Mouse (Mus musculus): ENCODE results near the gene Lexm. TPM values are rescaled to one million over a fixed set of nuclear protein-coding genes. Genes with fewer than 3 reads are reported as not detected.

Gene Lexm
- polyA plus RNA-seq, 1 experiment from 2014 or later, result not detected

DNA sequence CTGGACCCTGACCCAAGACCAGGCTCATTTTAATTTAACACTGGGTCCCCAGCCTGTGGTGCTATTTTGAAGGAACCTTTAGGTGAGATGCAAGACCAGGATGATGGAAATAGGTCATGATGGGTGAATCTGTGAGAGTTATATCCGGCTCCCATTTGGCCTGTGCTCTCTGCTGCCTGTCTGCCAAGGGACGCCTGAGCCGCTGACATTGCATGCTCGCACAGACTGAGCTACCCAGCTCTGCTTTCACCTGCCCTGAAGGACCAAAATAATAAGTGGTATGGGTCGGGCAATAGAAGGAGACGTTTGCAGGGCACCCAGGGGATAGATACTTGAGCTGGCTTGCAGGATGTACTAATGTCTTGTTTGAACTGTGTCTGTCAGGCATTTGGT lies 27.2 kb upstream of the Lexm start:
- no peak overlapping the region for H3K4me3 ChIP-seq (replicated peaks)
- WGBS, result 54% methylated on average over 6 of the region's 6 CpGs
- peak overlapping the region; percentile 62; the same call in 1 of the 2 replicates for H3K27ac ChIP-seq
- no peak overlapping the region for H3K4me2 ChIP-seq
- no peak for ATAC-seq (ENCODE audit: insufficient read depth, low FRiP score, low read depth)
- H3K27me3 ChIP-seq (replicated peaks), result no peaks in the 10 kb centered on the region
- H3K9me3 ChIP-seq, result no peaks in the 10 kb centered on the region
- H3K36me3 ChIP-seq, result no peaks in the 10 kb centered on the region
- H3K4me1 ChIP-seq, result peaks cover 12% of the 10 kb centered on the region
- no peak overlapping the region for H3K9ac ChIP-seq

GRCm38 (mm10) chr4:106643483-106644217 lies 26.6 kb upstream of the Lexm start:
- no peak overlapping the region for H3K9ac ChIP-seq
- WGBS, result 12% methylated on average over 8 of the region's 8 CpGs
- H3K27me3 ChIP-seq (replicated peaks), result no peaks in the 10 kb centered on the region
- H3K4me3 ChIP-seq (replicated peaks), result no peak overlapping the region
- no peaks in the 10 kb centered on the region for H3K9me3 ChIP-seq
- H3K4me2 ChIP-seq, result peak overlapping the region; percentile 2; the same call in 1 of the 2 replicates
- ATAC-seq (ENCODE audit: insufficient read depth, low FRiP score, low read depth), result peak; percentile 38; the same call in 1 of the 2 replicates
- H3K4me1 ChIP-seq, result peaks cover 12% of the 10 kb centered on the region
- H3K27ac ChIP-seq, result peak overlapping the region; percentile 62
- H3K36me3 ChIP-seq, result no peaks in the 10 kb centered on the region

- Histone ChIP-seq H3K36me3 (no peaks in the 10 kb centered on the region), H3K9ac (no peak overlapping the region), H3K4me2 (no peak overlapping the region), H3K4me1 (peaks cover 17% of the 10 kb centered on the region), H3K27me3 (replicated peaks) (no peaks in the 10 kb centered on the region), H3K4me3 (replicated peaks) (no peak overlapping the region), H3K9me3 (no peaks in the 10 kb centered on the region), H3K27ac (peak overlapping the region; percentile 71)
- ATAC-seq (ENCODE audit: insufficient read depth, low FRiP score, low read depth), result no peak
- WGBS, result 39% methylated on average over 9 of the region's 9 CpGs
Observed at GRCm38 (mm10) chr4:106634086-106634479, 17.0 kb upstream of the Lexm start.

DNA sequence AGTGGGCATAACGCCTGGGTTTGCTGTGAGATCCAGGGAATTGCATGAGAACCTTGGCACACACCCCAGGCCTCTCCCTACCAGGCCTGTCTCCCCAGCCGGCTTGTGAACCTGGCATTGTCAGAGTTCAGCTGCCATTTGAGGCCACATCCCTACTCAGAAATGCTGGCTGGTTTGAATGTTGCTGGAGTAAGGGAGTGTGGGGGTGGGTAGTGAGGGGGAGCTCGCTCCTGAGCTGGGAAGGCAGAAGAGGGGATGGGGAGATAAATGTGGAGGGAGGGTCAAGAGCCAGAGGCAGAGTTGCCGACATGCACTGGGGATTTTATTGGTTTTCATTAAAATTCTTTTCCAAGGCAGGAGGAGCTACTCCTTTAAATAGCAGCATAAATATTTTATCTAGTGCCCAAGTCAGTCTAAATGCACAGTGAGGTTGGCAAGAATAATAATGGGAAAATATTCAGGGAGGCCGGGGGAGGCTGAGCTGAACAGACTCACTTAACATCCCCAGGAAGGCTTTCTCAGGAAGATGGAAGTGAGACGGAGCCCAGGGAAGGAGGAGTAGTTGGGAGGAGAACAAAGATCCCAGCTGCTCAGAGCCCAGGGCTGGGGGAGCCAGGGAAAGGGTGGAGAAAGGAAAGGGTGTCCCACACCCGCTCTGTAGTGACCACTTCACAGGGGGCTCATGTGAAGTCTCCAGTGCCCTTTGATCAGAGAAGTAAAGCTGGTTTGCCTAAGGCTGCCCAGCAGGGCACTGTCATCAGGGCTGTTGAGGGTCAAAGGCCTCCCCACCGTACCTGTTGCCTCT lies 16.4 kb upstream of the Lexm start:
- ATAC-seq (ENCODE audit: insufficient read depth, low FRiP score, low read depth), result peak; percentile 25; the same call in 1 of the 2 replicates
- H3K9me3 ChIP-seq, result no peaks in the 10 kb centered on the region
- no peaks in the 10 kb centered on the region for H3K36me3 ChIP-seq
- H3K9ac ChIP-seq, result no peak overlapping the region
- no peaks in the 10 kb centered on the region for H3K27me3 ChIP-seq (replicated peaks)
- H3K4me2 ChIP-seq, result no peak overlapping the region
- H3K4me3 ChIP-seq (replicated peaks), result no peak overlapping the region
- H3K27ac ChIP-seq, result peak overlapping the region; percentile 71
- WGBS, result 24% methylated on average over 8 of the region's 8 CpGs
- H3K4me1 ChIP-seq, result peaks cover 21% of the 10 kb centered on the region

DNA sequence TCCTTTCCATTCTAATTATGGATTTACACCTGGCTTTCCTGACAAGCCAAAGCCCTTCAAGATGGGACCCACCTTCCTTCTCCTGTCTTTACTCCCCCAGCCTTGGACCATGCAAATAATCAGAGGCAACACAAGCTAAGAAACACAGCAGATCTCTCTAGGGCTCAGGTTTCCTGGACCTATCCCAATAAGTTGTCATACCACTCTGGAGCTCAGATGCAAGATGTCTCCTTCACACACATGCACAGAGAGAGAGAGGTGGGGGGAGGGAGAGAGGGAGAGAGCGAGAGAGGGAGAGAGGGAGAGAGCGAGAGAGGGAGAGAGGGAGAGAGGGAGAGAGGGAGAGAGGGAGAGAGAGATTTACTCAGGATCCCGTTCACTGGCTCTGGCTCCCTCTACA lies 15.3 kb upstream of the Lexm start:
- WGBS, result 0% methylated on average over 1 of the region's 3 CpGs
- no peak; the same call in 1 of the 2 replicates for ATAC-seq (ENCODE audit: insufficient read depth, low FRiP score, low read depth)
- Histone ChIP-seq H3K27ac (peak overlapping the region; percentile 71; the same call in 1 of the 2 replicates), H3K9me3 (no peaks in the 10 kb centered on the region), H3K36me3 (no peaks in the 10 kb centered on the region), H3K4me1 (peaks cover 21% of the 10 kb centered on the region), H3K9ac (no peak overlapping the region), H3K27me3 (replicated peaks) (no peaks in the 10 kb centered on the region), H3K4me2 (no peak overlapping the region), H3K4me3 (replicated peaks) (no peak overlapping the region)

- no peaks in the 10 kb centered on the region for H3K9me3 ChIP-seq
- peaks cover 21% of the 10 kb centered on the region for H3K4me1 ChIP-seq
- peaks cover under 1% of the 10 kb centered on the region; the same call in 1 of the 2 replicates for H3K27me3 ChIP-seq (replicated peaks)
- no peak overlapping the region for H3K9ac ChIP-seq
- WGBS, result 21% methylated on average over 14 of the region's 14 CpGs
- H3K4me3 ChIP-seq (replicated peaks), result no peak overlapping the region
- ATAC-seq (ENCODE audit: insufficient read depth, low FRiP score, low read depth), result peak; percentile 28; the same call in 1 of the 2 replicates
- H3K4me2 ChIP-seq, result no peak overlapping the region
- peak overlapping the region; percentile 44; the same call in 1 of the 2 replicates for H3K27ac ChIP-seq
- H3K36me3 ChIP-seq, result no peaks in the 10 kb centered on the region
Observed at GRCm38 (mm10) chr4:106630333-106631220, 13.5 kb upstream of the Lexm start.

DNA sequence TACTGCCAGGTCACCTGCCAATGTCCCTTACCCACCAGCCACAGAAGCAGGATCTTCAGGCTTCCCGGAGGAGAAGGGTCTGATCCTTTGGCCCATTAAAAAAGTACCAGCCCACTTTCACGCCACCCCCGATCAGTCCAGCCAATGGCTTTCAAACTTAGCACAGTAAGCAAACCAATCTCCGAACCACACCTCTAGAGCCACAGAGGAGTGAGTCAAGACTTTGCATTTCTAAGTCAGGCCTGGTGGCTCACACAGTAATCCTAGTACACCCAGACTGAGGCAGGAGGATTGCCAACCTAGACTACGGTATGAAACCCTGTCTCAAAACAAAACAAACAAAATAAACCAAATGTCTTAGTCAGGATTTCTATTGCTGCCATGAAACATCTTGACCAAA lies 12.3 kb upstream of the Lexm start:
- peaks cover 6% of the 10 kb centered on the region; the same call in 1 of the 2 replicates for H3K27me3 ChIP-seq (replicated peaks)
- peak overlapping the region; percentile 55 for H3K27ac ChIP-seq
- peaks cover 21% of the 10 kb centered on the region for H3K4me1 ChIP-seq
- ATAC-seq (ENCODE audit: insufficient read depth, low FRiP score, low read depth), result no peak
- no peak overlapping the region for H3K4me3 ChIP-seq (replicated peaks)
- no peaks in the 10 kb centered on the region for H3K36me3 ChIP-seq
- no peak overlapping the region for H3K9ac ChIP-seq
- no peak overlapping the region; the same call in 1 of the 2 replicates for H3K4me2 ChIP-seq
- 57% methylated on average over 5 of the region's 5 CpGs for WGBS
- no peaks in the 10 kb centered on the region for H3K9me3 ChIP-seq

- Histone ChIP-seq H3K4me3 (replicated peaks) (no peak overlapping the region), H3K4me2 (no peak overlapping the region; the same call in 1 of the 2 replicates), H3K9me3 (no peaks in the 10 kb centered on the region), H3K4me1 (peaks cover 19% of the 10 kb centered on the region), H3K9ac (no peak overlapping the region), H3K27ac (peak overlapping the region; percentile 55), H3K36me3 (no peaks in the 10 kb centered on the region), H3K27me3 (replicated peaks) (peaks cover 12% of the 10 kb centered on the region; the same call in 1 of the 2 replicates)
- ATAC-seq (ENCODE audit: insufficient read depth, low FRiP score, low read depth), result no peak
- WGBS, result 34% methylated on average over 9 of the region's 9 CpGs
Observed at GRCm38 (mm10) chr4:106628650-106629360, 11.8 kb upstream of the Lexm start.

- 80% methylated on average over 5 of the region's 5 CpGs for WGBS
- no peak overlapping the region for H3K27ac ChIP-seq
- peaks cover 21% of the 10 kb centered on the region for H3K27me3 ChIP-seq (replicated peaks)
Observed at GRCm38 (mm10) chr4:106627809-106628208, 10.8 kb upstream of the Lexm start.

DNA sequence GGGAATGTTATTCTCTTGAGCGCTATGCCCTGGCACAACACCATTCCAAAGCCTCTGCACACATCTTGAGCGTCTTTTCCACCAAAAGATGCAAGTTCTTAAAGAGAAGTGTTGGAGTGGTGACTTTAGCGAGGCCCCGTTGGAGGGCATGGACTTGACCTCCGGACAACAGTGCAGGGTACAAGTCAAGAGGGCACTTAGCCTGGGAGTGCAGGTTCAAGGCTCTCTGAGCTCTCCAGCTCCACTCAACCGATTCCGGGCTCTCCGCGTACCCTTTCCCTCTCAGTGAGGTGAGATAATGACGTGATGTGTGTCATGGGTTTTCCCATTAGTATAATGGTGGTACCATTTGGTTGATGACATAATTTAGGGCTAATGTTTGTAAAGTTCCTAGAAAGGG lies 7.2 kb upstream of the Lexm start:
- H3K27ac ChIP-seq, result no peak overlapping the region
- H3K4me1 ChIP-seq, result peaks cover 19% of the 10 kb centered on the region
- H3K4me3 ChIP-seq (replicated peaks), result no peak overlapping the region
- H3K4me2 ChIP-seq, result no peak overlapping the region
- no peaks in the 10 kb centered on the region for H3K9me3 ChIP-seq
- no peak overlapping the region for H3K9ac ChIP-seq
- H3K27me3 ChIP-seq (replicated peaks), result peaks cover 35% of the 10 kb centered on the region
- no peak for ATAC-seq (ENCODE audit: insufficient read depth, low FRiP score, low read depth)
- 84% methylated on average over 10 of the region's 10 CpGs for WGBS
- no peaks in the 10 kb centered on the region for H3K36me3 ChIP-seq

More at GRCm38 (mm10) chr4:106627809-106628208, 10.8 kb upstream of the Lexm start:
- no peaks in the 10 kb centered on the region for H3K36me3 ChIP-seq
- no peak for ATAC-seq (ENCODE audit: insufficient read depth, low FRiP score, low read depth)
- H3K4me3 ChIP-seq (replicated peaks), result no peak overlapping the region
- H3K9me3 ChIP-seq, result no peaks in the 10 kb centered on the region
- no peak overlapping the region for H3K9ac ChIP-seq
- H3K4me2 ChIP-seq, result no peak overlapping the region
- H3K4me1 ChIP-seq, result peaks cover 18% of the 10 kb centered on the region

- Histone ChIP-seq H3K4me2 (peak overlapping the region; percentile 59), H3K4me3 (replicated peaks) (peak overlapping the region; percentile 38), H3K27me3 (replicated peaks) (peaks cover 35% of the 10 kb centered on the region), H3K36me3 (no peaks in the 10 kb centered on the region), H3K4me1 (peaks cover 13% of the 10 kb centered on the region; the same call in 1 of the 2 replicates), H3K9me3 (no peaks in the 10 kb centered on the region), H3K27ac (no peak overlapping the region), H3K9ac (no peak overlapping the region)
- no peak for ATAC-seq (ENCODE audit: insufficient read depth, low FRiP score, low read depth)
- 23% methylated on average over 28 of the region's 28 CpGs for WGBS
Observed at GRCm38 (mm10) chr4:106622712-106623111, 5.7 kb upstream of the Lexm start.

All from stomach, embryonic 15.5 days (tissue).